Mouse (Mus musculus): ENCODE data around the gene 9330182L06Rik. TPM values are rescaled to one million over a fixed set of nuclear protein-coding genes. Genes with fewer than 3 reads are reported as not detected.
A peak's percentile ranks its signal among the peaks of the same experiment; 100 is the strongest.

9330182L06Rik gene
- total and polyA plus RNA-seq, 3 experiments = 2.1 to 12.6 (median 10.6) TPM

- DNase-seq = no peak
Observed at GRCm38 (mm10) chr5:9361982-9362661, 96.2 kb downstream of the 9330182L06Rik start.

- DNase-seq = no peak
Observed at GRCm38 (mm10) chr5:9364937-9365336, 99.0 kb downstream of the 9330182L06Rik start.

DNA sequence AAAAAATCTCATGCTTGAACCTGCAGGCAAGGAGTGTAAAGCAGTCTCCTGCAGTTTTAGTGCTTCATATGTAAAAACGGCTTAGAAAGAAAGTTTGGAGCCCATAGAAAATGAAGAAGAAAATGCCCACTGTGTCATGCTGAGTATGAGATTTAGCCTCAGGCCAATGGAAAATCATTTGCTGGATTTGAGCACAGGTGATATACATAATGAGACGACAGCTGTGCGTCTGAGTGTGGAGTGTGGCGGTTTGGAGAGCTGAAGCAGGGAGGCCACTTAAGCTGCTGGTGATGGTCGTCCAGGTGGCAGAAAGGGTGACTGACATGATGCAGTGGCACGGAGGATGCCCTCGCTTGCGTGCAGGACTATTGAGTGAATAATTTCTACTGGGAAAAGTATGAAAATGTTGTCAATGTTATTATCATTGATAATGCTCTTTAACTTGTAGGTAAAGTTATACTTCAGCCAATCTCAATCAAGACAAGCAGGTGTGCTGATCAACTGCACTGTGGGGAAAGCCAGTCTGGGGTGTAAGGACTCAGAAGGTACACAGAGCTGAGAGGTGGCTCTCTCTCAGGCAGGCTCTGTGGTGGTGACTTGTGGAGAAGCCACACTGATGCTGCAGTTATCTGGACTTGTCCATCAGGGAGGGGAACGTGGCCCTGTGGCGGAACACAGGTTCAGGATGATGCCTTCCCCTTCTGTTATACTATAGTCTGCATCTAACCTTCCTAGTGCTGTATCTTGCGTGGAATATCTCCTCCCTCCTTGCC, 102.2 kb downstream of the 9330182L06Rik start:
- DNase-seq = no peak

- DNase-seq = no peak
Observed at GRCm38 (mm10) chr5:9371127-9371526, 105.2 kb downstream of the 9330182L06Rik start.

DNA sequence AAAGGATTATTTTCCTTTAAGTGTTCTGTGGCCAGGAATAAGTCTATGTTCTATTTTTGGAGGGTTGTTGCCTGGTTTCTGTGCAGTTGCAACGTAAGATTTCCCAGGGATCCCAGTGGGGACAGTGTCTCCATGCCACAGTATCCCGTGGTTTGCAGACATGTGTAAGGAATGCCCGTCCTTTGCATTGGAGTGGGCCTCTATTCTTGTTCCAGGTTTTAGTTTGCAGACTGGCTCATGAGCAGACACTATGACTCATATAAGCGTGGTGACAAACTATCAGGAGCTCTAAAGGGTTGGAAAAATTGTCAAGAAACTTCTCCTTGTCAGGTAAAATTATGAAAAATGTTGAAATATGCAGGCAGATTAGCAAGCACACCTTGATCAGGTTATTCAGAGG, 107.4 kb downstream of the 9330182L06Rik start:
- no peak for DNase-seq

GRCm38 (mm10) chr5:9389968-9390367, 124.0 kb downstream of the 9330182L06Rik start:
- peak; percentile 87 for DNase-seq

GRCm38 (mm10) chr5:9391858-9392393, 126.0 kb downstream of the 9330182L06Rik start:
- DNase-seq = no peak

- DNase-seq = no peak
Observed at GRCm38 (mm10) chr5:9417098-9417497, 151.2 kb downstream of the 9330182L06Rik start.

- no peak for DNase-seq
Observed at GRCm38 (mm10) chr5:9417802-9418201, 151.9 kb downstream of the 9330182L06Rik start.

- peak; percentile 14 for DNase-seq
Observed at GRCm38 (mm10) chr5:9419964-9420363, 154.0 kb downstream of the 9330182L06Rik start.

GRCm38 (mm10) chr5:9424464-9424863, 158.5 kb downstream of the 9330182L06Rik start:
- no peak for DNase-seq

DNA sequence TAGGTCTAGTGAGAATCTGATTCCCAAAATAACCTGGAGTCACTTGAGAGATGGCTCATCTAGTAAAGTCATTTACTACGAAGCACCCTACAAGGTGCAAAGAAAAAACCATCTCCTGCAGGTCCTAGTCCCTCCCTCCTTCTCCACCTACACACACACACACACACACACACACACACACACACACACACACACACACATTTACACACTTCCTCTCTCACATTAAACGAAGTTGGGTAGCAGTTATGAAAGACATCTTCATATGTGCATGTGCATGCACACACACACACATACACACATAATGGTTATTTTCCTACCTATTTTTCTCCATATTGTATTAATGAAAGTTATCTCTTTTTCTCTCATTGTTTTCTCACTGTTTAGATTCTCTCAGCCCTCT, 161.2 kb downstream of the 9330182L06Rik start:
- no peak for DNase-seq

DNA sequence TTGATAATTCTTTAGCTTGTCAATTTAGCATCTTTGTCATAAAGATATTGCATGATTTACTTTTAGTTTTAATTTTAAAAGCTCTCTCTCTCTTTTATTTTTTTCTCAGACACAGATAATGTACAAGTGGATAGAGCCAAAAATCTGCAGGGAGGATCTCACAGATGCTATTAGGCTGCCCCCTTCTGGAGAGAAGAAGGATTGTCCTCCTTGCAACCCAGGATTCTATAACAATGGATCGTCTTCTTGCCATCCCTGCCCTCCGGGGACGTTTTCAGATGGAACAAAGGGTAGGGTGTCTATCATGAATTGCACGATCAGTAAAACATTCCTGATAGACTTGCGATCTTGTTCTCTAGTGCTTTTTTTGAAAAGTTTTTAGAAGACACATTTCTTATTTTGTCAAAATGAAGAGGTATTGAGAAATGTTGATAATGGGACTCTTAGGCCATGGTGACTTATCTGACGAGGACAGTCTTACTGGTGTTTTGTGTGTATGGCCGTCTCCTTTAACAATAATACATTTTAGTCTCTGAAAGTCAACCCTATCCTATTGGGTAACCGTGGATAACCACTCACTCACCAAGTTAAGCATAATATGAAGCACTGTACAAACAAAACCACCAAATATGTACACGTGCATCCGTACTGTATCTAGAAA, 161.8 kb downstream of the 9330182L06Rik start:
- peak; percentile 25 for DNase-seq

DNA sequence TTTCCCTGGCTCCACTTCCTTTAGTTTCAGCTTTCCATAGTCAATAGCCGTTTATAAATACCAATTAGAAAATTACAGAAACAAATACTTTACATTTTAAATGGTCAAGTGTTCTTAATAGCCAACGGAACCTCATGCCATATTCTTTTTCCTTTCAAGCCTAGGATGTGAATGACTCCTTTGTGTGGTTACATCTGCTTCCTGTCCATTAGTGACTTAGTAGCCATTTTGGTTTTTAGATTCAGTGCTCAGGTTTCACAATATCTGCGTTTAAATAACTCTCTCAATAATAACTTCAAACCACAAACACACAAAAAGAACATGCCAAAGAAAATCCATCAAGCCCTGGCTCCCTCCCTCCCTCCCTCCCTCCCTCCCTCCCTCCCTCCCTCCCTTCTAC, 162.8 kb downstream of the 9330182L06Rik start:
- DNase-seq = no peak

DNA sequence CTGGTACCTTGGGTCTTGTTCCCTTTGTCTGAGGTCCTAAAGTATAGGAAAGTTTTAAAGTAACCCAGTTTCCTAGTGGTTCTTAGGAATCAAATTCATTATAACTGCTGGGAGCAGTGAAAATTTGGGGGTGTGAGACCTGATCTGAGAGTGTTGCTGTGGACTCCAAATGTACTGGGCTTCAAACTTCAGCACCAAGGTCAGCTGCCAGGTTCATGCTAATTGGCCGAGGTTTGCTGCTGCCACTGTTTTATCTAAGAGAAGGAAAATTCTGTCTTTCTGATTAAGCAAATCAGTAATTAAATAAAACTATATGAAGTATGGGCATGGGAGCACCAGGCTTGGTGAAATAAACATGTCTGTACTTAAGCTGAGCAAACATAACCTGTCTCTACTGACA, 180.2 kb downstream of the 9330182L06Rik start:
- DNase-seq = no peak

- DNase-seq = no peak
Observed at GRCm38 (mm10) chr5:9448931-9449330, 183.0 kb downstream of the 9330182L06Rik start.

GRCm38 (mm10) chr5:9449570-9449969, 183.7 kb downstream of the 9330182L06Rik start:
- no peak for DNase-seq

GRCm38 (mm10) chr5:9453298-9453697, 187.4 kb downstream of the 9330182L06Rik start:
- no peak for DNase-seq

DNA sequence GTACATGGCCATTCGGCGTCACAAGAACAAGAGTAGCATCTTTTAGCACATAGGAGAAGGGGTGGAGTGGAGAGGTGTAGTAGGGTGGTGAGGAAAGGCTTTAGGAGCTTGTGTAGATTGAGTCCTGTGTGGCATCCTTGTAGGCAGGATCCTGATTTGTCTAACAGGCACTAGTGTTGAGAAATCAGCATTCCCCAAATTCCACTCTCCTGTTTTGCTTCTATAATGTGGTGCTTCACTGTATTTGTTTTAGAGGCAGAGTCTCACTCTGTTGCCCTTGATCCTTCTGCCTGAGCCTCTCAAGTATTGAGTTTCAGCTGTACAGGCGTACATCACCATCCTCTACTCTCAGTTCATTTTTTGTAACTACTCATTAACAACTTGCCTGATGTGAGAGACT, 211.7 kb downstream of the 9330182L06Rik start:
- DNase-seq = no peak

GRCm38 (mm10) chr5:9495456-9495855, 229.5 kb downstream of the 9330182L06Rik start:
- DNase-seq = no peak

DNA sequence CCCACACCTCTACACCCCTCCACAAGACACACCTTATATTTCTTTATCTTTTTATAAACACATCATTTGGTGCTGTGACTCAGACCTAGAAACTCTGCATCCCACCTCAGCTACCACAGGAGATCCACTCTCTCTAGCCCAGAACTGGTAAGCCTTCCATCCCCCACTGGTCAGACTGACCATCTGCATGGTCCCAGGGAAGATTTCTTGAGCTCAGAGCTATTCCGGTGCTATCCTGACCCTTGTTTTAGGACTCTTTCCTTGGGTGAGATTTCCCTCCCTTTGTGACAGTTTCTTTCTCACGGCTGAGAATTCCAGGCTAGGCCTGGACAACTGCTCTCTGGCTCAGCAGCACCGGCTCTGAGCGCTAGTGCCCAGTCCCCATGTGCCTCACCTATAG, 231.3 kb downstream of the 9330182L06Rik start:
- DNase-seq = no peak

GRCm38 (mm10) chr5:9511027-9511426, 245.1 kb downstream of the 9330182L06Rik start:
- DNase-seq = no peak

- no peak for DNase-seq
Observed at GRCm38 (mm10) chr5:9525507-9525906, 259.6 kb downstream of the 9330182L06Rik start.
